Mouse (Mus musculus) gastrocnemius, postnatal 10 days (tissue): Measurements from ENCODE around the gene Cma1. TPM values are rescaled to one million over a fixed set of nuclear protein-coding genes. Genes with fewer than 3 reads are reported as not detected.

Experiments used
- total RNA-seq, 2 experiments: library from RNA; stranded (reverse); gene quantifications; 2 replicates each; pipeline ENCODE4 v1.2.3; 2021

Gene Cma1
- total RNA-seq, 2 experiments from 2014 or later: 18.2 to 18.8 TPM

Other genes with a start within 250 kb of the Cma1 start
- under 1 TPM; 0.19 to 0.50 TPM for gene Tgm1, start 230.7 kb downstream of the Cma1 start, total RNA-seq
- 10 to 100 TPM in 1 of 2 experiments, 1 to 10 TPM in 1; 9.4 to 10.2 TPM for gene Rabggta, start 222.4 kb downstream of the Cma1 start, total RNA-seq
- gene Dhrs1, start 199.0 kb downstream of the Cma1 start, total RNA-seq: 10 to 100 TPM; 33.2 to 33.3 TPM
- gene Nop9, start 199.0 kb downstream of the Cma1 start, total RNA-seq: 10 to 100 TPM; 13.4 to 15.2 TPM
- gene Cideb, start 186.2 kb downstream of the Cma1 start, total RNA-seq: not detected
- under 1 TPM; 0.07 to 0.14 TPM for gene Ltb4r2, start 183.2 kb downstream of the Cma1 start, total RNA-seq
- under 1 TPM; 0.16 to 0.61 TPM for gene Ltb4r1, start 178.7 kb downstream of the Cma1 start, total RNA-seq
- 1 to 10 TPM; 5.9 to 9.4 TPM for gene Adcy4, start 160.6 kb downstream of the Cma1 start, total RNA-seq
- 1 to 10 TPM; 3.9 to 4.2 TPM for gene Ripk3, start 155.8 kb downstream of the Cma1 start, total RNA-seq
- 10 to 100 TPM in 1 of 2 experiments, 1 to 10 TPM in 1; 9.3 to 14.8 TPM for gene Nfatc4, start 121.5 kb downstream of the Cma1 start, total RNA-seq
- 10 to 100 TPM in 1 of 2 experiments, 1 to 10 TPM in 1; 9.3 to 15.3 TPM for gene Nynrin, start 90.7 kb downstream of the Cma1 start, total RNA-seq
- gene Cbln3, start 60.3 kb downstream of the Cma1 start, total RNA-seq: under 1 TPM; 0.16 to 0.29 TPM
- gene Khnyn, start 59.7 kb downstream of the Cma1 start, total RNA-seq: 10 to 100 TPM in 1 of 2 experiments, 1 to 10 TPM in 1; 8.0 to 11.6 TPM
- 10 to 100 TPM; 73.3 to 82.4 TPM for gene Sdr39u1, start 44.4 kb downstream of the Cma1 start, total RNA-seq
- 1 to 10 TPM in 1 of 2 experiments, under 1 TPM in 1; 0.65 to 1.5 TPM for gene Cma2, start 6.3 kb upstream of the Cma1 start, total RNA-seq
- not detected for gene Mcpt1, start 73.3 kb upstream of the Cma1 start, total RNA-seq
- not detected for gene Mcpt9, start 85.8 kb upstream of the Cma1 start, total RNA-seq
- gene Mcpt2, start 97.4 kb upstream of the Cma1 start, total RNA-seq: not detected
- 10 to 100 TPM; 12.7 to 13.9 TPM for gene Mcpt4, start 117.6 kb upstream of the Cma1 start, total RNA-seq
- gene Mcpt8, start 140.6 kb upstream of the Cma1 start, total RNA-seq: under 1 TPM in 1 of 2 experiments, not detected in 1; 0.43 TPM
- gene Ctsg, start 157.9 kb upstream of the Cma1 start, total RNA-seq: under 1 TPM in 1 of 2 experiments, not detected in 1; 0.97 TPM
- not detected for gene Gzme, start 175.9 kb upstream of the Cma1 start, total RNA-seq
- gene Gzmd, start 187.9 kb upstream of the Cma1 start, total RNA-seq: not detected
- not detected for gene Gzmg, start 214.9 kb upstream of the Cma1 start, total RNA-seq
- not detected for gene Gzmn, start 229.9 kb upstream of the Cma1 start, total RNA-seq